ENCODE assay signal across 10 mouse cellular contexts in the genomic region with DNA sequence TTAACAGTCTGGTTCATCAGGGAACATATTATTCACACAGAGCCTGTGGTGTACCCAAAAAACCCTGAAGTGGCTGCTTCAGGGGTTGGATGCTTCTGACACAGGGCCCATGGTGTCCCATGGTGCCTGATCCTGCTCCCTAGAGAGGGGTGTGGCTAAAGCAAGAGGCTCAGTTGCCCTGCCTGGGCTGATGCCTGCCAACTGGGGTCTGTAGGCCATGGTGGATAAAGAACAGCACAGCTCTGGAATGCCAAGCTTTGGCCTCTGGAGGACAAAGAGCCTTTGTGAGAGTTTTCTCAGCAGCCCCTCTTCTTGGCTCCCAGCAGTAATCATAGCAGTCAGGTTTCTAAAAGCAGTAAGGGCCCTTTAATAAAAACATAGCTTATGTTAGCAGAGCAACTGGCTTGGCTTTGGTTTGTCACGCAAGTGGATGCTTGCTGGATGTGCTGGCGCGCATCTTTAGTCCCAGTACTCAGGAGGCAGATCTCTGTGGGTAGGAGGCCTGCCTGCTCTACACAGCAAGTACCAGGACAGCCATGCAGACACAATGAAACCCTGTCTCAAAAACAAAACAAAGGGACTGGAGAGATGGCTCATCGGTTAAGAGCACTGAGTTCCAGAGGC. TPM values are rescaled to one million over a fixed set of nuclear protein-coding genes. Genes with fewer than 3 reads are reported as not detected.
A peak's percentile ranks its signal among the peaks of the same experiment; 100 is the strongest.
DNase-seq lines count a peak whose midpoint lies in the region; ATAC-seq and TF ChIP-seq lines count a peak whose summit lies in the region.
"Had no signal": no experiment of that assay in that cellular context is flagged by ENCODE, and none has a peak within 500 bp of the region (broad histone marks: within the 10 kb centered on the region; RNA-seq: fewer than 3 reads in every experiment).

No protein-coding gene starts in this region.

- no peak overlapping the region for H3K27ac ChIP-seq in cerebellum, adult 2 months (ENCODE audit: insufficient read depth, low read length)
- H3K27ac ChIP-seq in forebrain, embryonic 16.5 days (ENCODE audit: low read length), result no peak overlapping the region
- H3K27ac ChIP-seq in gastrocnemius, adult 2 months, result no peak overlapping the region

- no peak for TF ChIP-seq POLR2A in cerebellum, adult 2 months (IDR thresholded peaks at IDR 0.05; ENCODE audit: borderline replicate concordance, insufficient read depth, low read length)

- ATAC-seq in forebrain, embryonic 16.5 days, result 0 out of 2 replicates have a peak, but pooled peaks have one; percentile 20
- no peak for ATAC-seq in megakaryocyte, adult 5-6 weeks (ENCODE audit: poor library complexity, severe bottlenecking)

- TF ChIP-seq CTCF in cerebellum, adult 2 months (IDR thresholded peaks at IDR 0.05; ENCODE audit: borderline replicate concordance, insufficient read depth, low read depth, low read length), result no peak
- TF ChIP-seq CTCF in gastrocnemius, adult 2 months (IDR thresholded peaks at IDR 0.05), result no peak

- peaks cover 10% of the 10 kb centered on the region for H3K36me3 ChIP-seq in forebrain, embryonic 16.5 days (ENCODE audit: control insufficient read depth, insufficient read depth)

- no peak overlapping the region for H3K9ac ChIP-seq in forebrain, embryonic 16.5 days (replicated peaks; ENCODE audit: low read depth, low read length)

- no peak overlapping the region for H3K4me3 ChIP-seq in cerebellum, adult 2 months (replicated peaks; ENCODE audit: insufficient read depth, low read depth, low read length)
- no peak overlapping the region for H3K4me3 ChIP-seq in forebrain, embryonic 16.5 days (replicated peaks; ENCODE audit: low read length)
- H3K4me3 ChIP-seq in gastrocnemius, adult 2 months, result no peak overlapping the region

- no peaks in the 10 kb centered on the region for H3K27me3 ChIP-seq in cerebellum, adult 2 months (ENCODE audit: control insufficient read depth, insufficient read depth, low read length)
- no peaks in the 10 kb centered on the region for H3K27me3 ChIP-seq in forebrain, embryonic 16.5 days (replicated peaks; ENCODE audit: control insufficient read depth, insufficient read depth, low read length)

- peaks cover 2% of the 10 kb centered on the region; the same call in 1 of the 2 replicates for H3K4me1 ChIP-seq in cerebellum, adult 2 months (ENCODE audit: control insufficient read depth, insufficient read depth, low read length)
- peaks cover 6% of the 10 kb centered on the region for H3K4me1 ChIP-seq in forebrain, embryonic 16.5 days (replicated peaks; ENCODE audit: control insufficient read depth, insufficient read depth, low read length)

- peak; percentile 18 for DNase-seq in cerebellum, adult 11-12 months
- no peak for DNase-seq in cerebellum, adult 2 months
- peak; percentile 37 for DNase-seq in brain, adult 2 months (ENCODE audit: low read depth, low spot score)
- peak; percentile 47 for DNase-seq in mesoderm, embryonic 11.5 days (ENCODE audit: low read depth, low spot score)
- no peak for DNase-seq in thymus, adult 18-20 months
- DNase-seq in gastrocnemius, adult 2 months, result no peak

- no peaks in the 10 kb centered on the region for H3K9me3 ChIP-seq in forebrain, embryonic 16.5 days (ENCODE audit: control insufficient read depth, low read length)

- H3K4me2 ChIP-seq in forebrain, embryonic 16.5 days (ENCODE audit: low read length), result no peak overlapping the region

- WGBS in cerebellum, adult 2 months, result 32% methylated on average over 4 of the region's 4 CpGs
- WGBS in forebrain, embryonic 16.5 days, result 45% methylated on average over 4 of the region's 4 CpGs

- intact Hi-C loops in gastrocnemius, adult 2 months (cut with DNase I), result no loop called here

RNA-seq across cellular contexts. Expression of a gene that starts 6.7 kb away (rescaled TPM):
- polyA plus RNA-seq in cerebellum, adult 2 months (2012; rRNA removed), result 374 and 414 TPM in 2 replicates
- 462 and 475 TPM in 2 replicates for polyA plus RNA-seq in forebrain, embryonic 16.5 days (2015; fragmentation: Nextera tagmentation; extraction: Ambion mirVana)
- total RNA-seq in gastrocnemius, adult 2 months (2021), result 100 to 1,000 TPM; 171 to 192 TPM
- total RNA-seq in megakaryocyte, adult 5-6 weeks (2015), result 178 and 190 TPM in 2 replicates
- 166 and 180 TPM in 2 replicates for total RNA-seq in megakaryocyte, adult 5-6 weeks (2017)

RNA-seq across cellular contexts. Expression of a gene that starts 13.6 kb away (rescaled TPM):
- 0.07 and 0.13 TPM in 2 replicates for polyA plus RNA-seq in cerebellum, adult 2 months (2012; rRNA removed)
- 0.07 and 0.33 TPM in 2 replicates for polyA plus RNA-seq in forebrain, embryonic 16.5 days (2015; fragmentation: Nextera tagmentation; extraction: Ambion mirVana)
- total RNA-seq in gastrocnemius, adult 2 months (2021), result not detected
- 0.85 and 2.8 TPM in 2 replicates for total RNA-seq in megakaryocyte, adult 5-6 weeks (2015)
- total RNA-seq in megakaryocyte, adult 5-6 weeks (2017), result 0.53 and 1.8 TPM in 2 replicates
- total RNA-seq: gastrocnemius, adult 8-10 months had no signal

RNA-seq across cellular contexts. Expression of a gene that starts 17.5 kb away (rescaled TPM):
- polyA plus RNA-seq in cerebellum, adult 2 months (2012; rRNA removed), result not detected in 2 replicates
- polyA plus RNA-seq in forebrain, embryonic 16.5 days (2015; fragmentation: Nextera tagmentation; extraction: Ambion mirVana), result not detected in 2 replicates
- total RNA-seq in gastrocnemius, adult 2 months (2021), result not detected
- total RNA-seq in megakaryocyte, adult 5-6 weeks (2015), result not detected in 2 replicates
- not detected in 2 replicates for total RNA-seq in megakaryocyte, adult 5-6 weeks (2017)
- total RNA-seq: gastrocnemius, adult 8-10 months had no signal
- polyA plus RNA-seq: spleen, adult 2 months had no signal

RNA-seq across cellular contexts. Expression of a gene that starts 29.5 kb away (rescaled TPM):
- not detected in 2 replicates for polyA plus RNA-seq in cerebellum, adult 2 months (2012; rRNA removed)
- not detected in 2 replicates for polyA plus RNA-seq in forebrain, embryonic 16.5 days (2015; fragmentation: Nextera tagmentation; extraction: Ambion mirVana)
- not detected for total RNA-seq in gastrocnemius, adult 2 months (2021)
- total RNA-seq in megakaryocyte, adult 5-6 weeks (2015), result not detected in 2 replicates
- total RNA-seq in megakaryocyte, adult 5-6 weeks (2017), result not detected in 2 replicates
- total RNA-seq: gastrocnemius, adult 8-10 months had no signal
- polyA plus RNA-seq: spleen, adult 2 months had no signal

RNA-seq across cellular contexts. Expression of a gene that starts 40.9 kb away (rescaled TPM):
- polyA plus RNA-seq in cerebellum, adult 2 months (2012; rRNA removed), result not detected in 2 replicates
- not detected in 2 replicates for polyA plus RNA-seq in forebrain, embryonic 16.5 days (2015; fragmentation: Nextera tagmentation; extraction: Ambion mirVana)
- not detected for total RNA-seq in gastrocnemius, adult 2 months (2021)
- total RNA-seq in megakaryocyte, adult 5-6 weeks (2015), result not detected in 2 replicates
- not detected in 2 replicates for total RNA-seq in megakaryocyte, adult 5-6 weeks (2017)
- total RNA-seq: gastrocnemius, adult 8-10 months had no signal
- polyA plus RNA-seq: spleen, adult 2 months had no signal

Comparison
In these comparisons a context has a peak if more than half of its experiments do, and no peak if none do; other contexts are left out.
1. DNase-seq: peak in cerebellum, adult 11-12 months (single experiment), brain, adult 2 months (single experiment) and mesoderm, embryonic 11.5 days (single experiment); none in cerebellum, adult 2 months (0 of 2), thymus, adult 18-20 months (0 of 2) and gastrocnemius, adult 2 months (single experiment).